Mouse (Mus musculus): ENCODE measurements around the gene Gm28230.

Gm28230 gene

GRCm38 (mm10) chr2:74738623-74739475, 12.3 kb downstream of the Gm28230 start:
- peak; percentile 78 for DNase-seq (ENCODE audit: extremely low spot score, low spot score)

- no peak for DNase-seq (ENCODE audit: extremely low spot score, low spot score)
Observed at GRCm38 (mm10) chr2:74739476-74739800, 12.9 kb downstream of the Gm28230 start.

GRCm38 (mm10) chr2:74739869-74740268, 13.3 kb downstream of the Gm28230 start:
- DNase-seq (ENCODE audit: extremely low spot score, low spot score): no peak

GRCm38 (mm10) chr2:74740311-74741091, 14.0 kb downstream of the Gm28230 start:
- peak; percentile 78 for DNase-seq (ENCODE audit: extremely low spot score, low spot score)

- peak; percentile 83 for DNase-seq (ENCODE audit: extremely low spot score, low spot score)
Observed at GRCm38 (mm10) chr2:74741252-74741978, 14.9 kb downstream of the Gm28230 start.

- DNase-seq (ENCODE audit: extremely low spot score, low spot score): no peak
Observed at GRCm38 (mm10) chr2:74741979-74742277, 15.4 kb downstream of the Gm28230 start.

- DNase-seq (ENCODE audit: extremely low spot score, low spot score): peak; percentile 72
Observed at GRCm38 (mm10) chr2:74745540-74746297, 19.2 kb downstream of the Gm28230 start.

GRCm38 (mm10) chr2:74746298-74746921, 19.9 kb downstream of the Gm28230 start:
- peak; percentile 71 for DNase-seq (ENCODE audit: extremely low spot score, low spot score)

- peak; percentile 83 for DNase-seq (ENCODE audit: extremely low spot score, low spot score)
Observed at GRCm38 (mm10) chr2:74747006-74747405, 20.5 kb downstream of the Gm28230 start.

- peak; percentile 51 for DNase-seq (ENCODE audit: extremely low spot score, low spot score)
Observed at GRCm38 (mm10) chr2:74747661-74748141, 21.2 kb downstream of the Gm28230 start.

- DNase-seq (ENCODE audit: extremely low spot score, low spot score): peak; percentile 23
Observed at GRCm38 (mm10) chr2:74748436-74748995, 22.0 kb downstream of the Gm28230 start.

GRCm38 (mm10) chr2:74749337-74750121, 23.0 kb downstream of the Gm28230 start:
- peak; percentile 92 for DNase-seq (ENCODE audit: extremely low spot score, low spot score)

- DNase-seq (ENCODE audit: extremely low spot score, low spot score): peak; percentile 36
Observed at GRCm38 (mm10) chr2:74750731-74751250, 24.3 kb downstream of the Gm28230 start.

- peak; percentile 34 for DNase-seq (ENCODE audit: extremely low spot score, low spot score)
Observed at GRCm38 (mm10) chr2:74751861-74752260, 25.3 kb downstream of the Gm28230 start.

GRCm38 (mm10) chr2:74752431-74753174, 26.1 kb downstream of the Gm28230 start:
- peak; percentile 86 for DNase-seq (ENCODE audit: extremely low spot score, low spot score)

- DNase-seq (ENCODE audit: extremely low spot score, low spot score): no peak
Observed at GRCm38 (mm10) chr2:74753175-74753523, 26.6 kb downstream of the Gm28230 start.

GRCm38 (mm10) chr2:74753711-74754110, 27.2 kb downstream of the Gm28230 start:
- peak; percentile 20 for DNase-seq (ENCODE audit: extremely low spot score, low spot score)

GRCm38 (mm10) chr2:74760146-74760545, 33.6 kb downstream of the Gm28230 start:
- no peak for DNase-seq (ENCODE audit: extremely low spot score, low spot score)

GRCm38 (mm10) chr2:74761941-74762340, 35.4 kb downstream of the Gm28230 start:
- peak; percentile 39 for DNase-seq (ENCODE audit: extremely low spot score, low spot score)

Data from neural tube, embryonic 10.5 days (tissue).